ENCODE assay signal across 25 mouse cellular contexts in genomic region chr16:90069197-90069596, GRCm38 (mm10).
DNase-seq lines count a peak whose midpoint lies in the region; ATAC-seq lines count a peak whose summit lies in the region.
"Had no signal": no experiment of that assay in that cellular context is flagged by ENCODE, and none has a peak within 500 bp of the region (broad histone marks: within the 10 kb centered on the region; RNA-seq: fewer than 3 reads in every experiment).

No protein-coding gene starts in this region.

- no peak overlapping the region for H3K4me3 ChIP-seq in forebrain, embryonic 13.5 days
- no peak overlapping the region for H3K4me3 ChIP-seq in forebrain, embryonic 11.5 days (ENCODE audit: low read depth, low read length)
- H3K4me3 ChIP-seq in forebrain, embryonic 16.5 days (replicated peaks; ENCODE audit: low read length) = no peak overlapping the region
- H3K4me3 ChIP-seq: hindbrain, embryonic 10.5 days; hindbrain, embryonic 15.5 days; kidney, embryonic 15.5 days; liver, embryonic 15.5 days; midbrain, embryonic 10.5 days; midbrain, embryonic 15.5 days; stomach, embryonic 15.5 days had no signal

- peak overlapping the region; percentile 7; the same call in 1 of the 2 replicates for H3K27ac ChIP-seq in forebrain, embryonic 13.5 days
- H3K27ac ChIP-seq in forebrain, embryonic 11.5 days (ENCODE audit: low read depth, low read length) = no peak overlapping the region
- H3K27ac ChIP-seq in forebrain, embryonic 16.5 days (ENCODE audit: low read length) = 0 out of 2 replicates have a peak overlapping the region, but pooled peaks have one; percentile 29
- H3K27ac ChIP-seq: hindbrain, embryonic 15.5 days; kidney, embryonic 15.5 days; liver, embryonic 15.5 days; midbrain, embryonic 15.5 days; stomach, embryonic 15.5 days had no signal

- intact Hi-C loops in left cerebral cortex, postnatal 10 days (cut with DNase I) = no loop called here

- no peak for DNase-seq in forebrain, embryonic 11.5 days (ENCODE audit: low spot score)
- peak; percentile 30 for DNase-seq in thymus, postnatal 0 days (ENCODE audit: low spot score)
- DNase-seq in thymus, postnatal 25 days = no peak
- no peak for DNase-seq in left cerebral cortex, postnatal 10 days (ENCODE audit: extremely low spot score in 1 of 2, low spot score in 2 of 2)
- no peak for DNase-seq in right cerebral cortex, adult 18-20 months
- DNase-seq: adrenal gland, postnatal 25 days; cerebellum, adult 2 months; gastrocnemius, postnatal 14 days; heart, postnatal 14 days; kidney, adult 18-20 months; kidney, postnatal 36 days; layer of hippocampus, postnatal 36 days; lung, embryonic 14.5 days; lung, postnatal 14 days; right cerebral cortex, postnatal 14 days; thymus, postnatal 14 days had no signal

- peaks cover 9% of the 10 kb centered on the region for H3K36me3 ChIP-seq in forebrain, embryonic 13.5 days (ENCODE audit: poor library complexity, severe bottlenecking)
- H3K36me3 ChIP-seq in forebrain, embryonic 11.5 days (ENCODE audit: control insufficient read depth, insufficient read depth, low read length) = no peaks in the 10 kb centered on the region
- 0 out of 2 replicates have a peak, but pooled peaks cover 3% of the 10 kb centered on the region for H3K36me3 ChIP-seq in forebrain, embryonic 16.5 days (ENCODE audit: control insufficient read depth, insufficient read depth)
- H3K36me3 ChIP-seq: hindbrain, embryonic 15.5 days; liver, embryonic 15.5 days; midbrain, embryonic 15.5 days had no signal

- ATAC-seq in forebrain, embryonic 13.5 days = peak; percentile 49; the same call in 1 of the 2 replicates
- ATAC-seq in forebrain, embryonic 11.5 days (replicated peaks; ENCODE audit: low FRiP score) = no peak
- ATAC-seq in forebrain, embryonic 16.5 days = peak; percentile 28

- H3K4me2 ChIP-seq in forebrain, embryonic 13.5 days = no peak overlapping the region
- H3K4me2 ChIP-seq in forebrain, embryonic 11.5 days (ENCODE audit: low read depth, low read length, severe bottlenecking) = no peak overlapping the region
- no peak overlapping the region for H3K4me2 ChIP-seq in forebrain, embryonic 16.5 days (ENCODE audit: low read length)
- H3K4me2 ChIP-seq: hindbrain, embryonic 15.5 days; kidney, embryonic 15.5 days; liver, embryonic 15.5 days; lung, embryonic 14.5 days; midbrain, embryonic 15.5 days; stomach, embryonic 15.5 days had no signal

- H3K27me3 ChIP-seq in forebrain, embryonic 13.5 days = no peaks in the 10 kb centered on the region
- no peaks in the 10 kb centered on the region for H3K27me3 ChIP-seq in forebrain, embryonic 11.5 days (ENCODE audit: control insufficient read depth, insufficient read depth, low read length)
- no peaks in the 10 kb centered on the region for H3K27me3 ChIP-seq in forebrain, embryonic 16.5 days (replicated peaks; ENCODE audit: control insufficient read depth, insufficient read depth, low read length)
- H3K27me3 ChIP-seq: hindbrain, embryonic 15.5 days; kidney, embryonic 15.5 days; liver, embryonic 15.5 days; midbrain, embryonic 15.5 days; stomach, embryonic 15.5 days had no signal

- peaks cover 49% of the 10 kb centered on the region for H3K4me1 ChIP-seq in forebrain, embryonic 13.5 days
- H3K4me1 ChIP-seq in forebrain, embryonic 11.5 days (replicated peaks; ENCODE audit: control insufficient read depth, insufficient read depth, low read length) = peaks cover 14% of the 10 kb centered on the region
- peaks cover 36% of the 10 kb centered on the region for H3K4me1 ChIP-seq in forebrain, embryonic 16.5 days (replicated peaks; ENCODE audit: control insufficient read depth, insufficient read depth, low read length)

- H3K9me3 ChIP-seq in forebrain, embryonic 13.5 days (replicated peaks) = 0 out of 2 replicates have a peak, but pooled peaks cover 5% of the 10 kb centered on the region
- H3K9me3 ChIP-seq in forebrain, embryonic 11.5 days (ENCODE audit: control insufficient read depth, low read length) = no peaks in the 10 kb centered on the region
- no peaks in the 10 kb centered on the region for H3K9me3 ChIP-seq in forebrain, embryonic 16.5 days (ENCODE audit: control insufficient read depth, low read length)
- H3K9me3 ChIP-seq: hindbrain, embryonic 15.5 days; kidney, embryonic 15.5 days; liver, embryonic 15.5 days; midbrain, embryonic 15.5 days; stomach, embryonic 15.5 days had no signal

- 54% methylated on average over 8 of the region's 8 CpGs for WGBS in forebrain, embryonic 13.5 days
- 70% methylated on average over 8 of the region's 8 CpGs for WGBS in forebrain, embryonic 11.5 days
- WGBS in forebrain, embryonic 16.5 days = 52% methylated on average over 8 of the region's 8 CpGs

- H3K9ac ChIP-seq in forebrain, embryonic 13.5 days = no peak overlapping the region
- no peak overlapping the region for H3K9ac ChIP-seq in forebrain, embryonic 11.5 days (ENCODE audit: low read length)
- no peak overlapping the region for H3K9ac ChIP-seq in forebrain, embryonic 16.5 days (replicated peaks; ENCODE audit: low read depth, low read length)
- H3K9ac ChIP-seq: hindbrain, embryonic 15.5 days; kidney, embryonic 15.5 days; liver, embryonic 15.5 days; lung, embryonic 14.5 days; midbrain, embryonic 15.5 days; stomach, embryonic 15.5 days had no signal
